Mouse (Mus musculus) gastrocnemius, postnatal 25 days (tissue): ENCODE results near the gene Brd3os. TPM values are rescaled to one million over a fixed set of nuclear protein-coding genes. Genes with fewer than 3 reads are reported as not detected.

Source experiments
- DNase-seq: peaks from one replicate; pipeline ENCODE4 v3.0.0; 2022
- long read RNA-seq, 2 experiments: library from polyadenylated mRNA; stranded (forward); transcript quantifications; one replicate each; pipeline ENCODE4 v2.0.0; 2021
- total RNA-seq, 2 experiments: library from RNA; stranded (reverse); gene quantifications; 1 replicate in 1 of 2; 2 replicates in 1 of 2; pipeline ENCODE4 v1.2.3; 2021

The Brd3os gene
- total RNA-seq = 1 to 10 TPM in 1 of 2 experiments, under 1 TPM in 1; 0.74 to 1.3 TPM
- long read RNA-seq, experiment 1, partial matches to known transcripts = 0 of 2 reads
- long read RNA-seq, experiment 1, other reads (novel, unspliced or antisense) = 2 of 2 reads
- long read RNA-seq, experiment 2 = 0 reads

- peak; percentile 93 for DNase-seq
Measured at GRCm38 (mm10) chr2:27441767-27442707, at the start of gene Brd3os. Gene Brd3os, plus strand, starts transcription at chr2:27442324.

GRCm38 (mm10) chr2:27394158-27394832, 47.8 kb upstream of the Brd3os start:
- no peak for DNase-seq

GRCm38 (mm10) chr2:27396656-27397440, 45.3 kb upstream of the Brd3os start:
- DNase-seq = no peak

DNA sequence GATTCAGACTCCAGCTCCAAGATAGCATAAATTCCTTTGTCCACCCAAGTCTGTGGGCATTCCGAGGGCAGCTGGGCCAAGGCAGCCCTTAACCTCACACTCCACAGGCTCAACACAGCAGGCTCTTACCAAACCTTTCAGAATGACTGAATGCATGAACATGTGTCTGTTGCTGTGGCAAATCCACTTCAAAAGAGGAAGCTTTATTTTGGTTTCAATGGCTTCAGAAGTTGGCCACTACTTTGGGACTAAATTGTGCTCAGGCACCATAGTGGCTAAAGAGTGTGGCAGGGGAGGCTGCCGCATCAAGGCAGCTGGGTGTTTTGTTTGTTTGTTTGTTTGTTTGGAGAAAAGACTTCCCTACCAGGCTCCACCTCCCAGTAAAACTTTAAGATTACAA, 42.0 kb upstream of the Brd3os start:
- no peak for DNase-seq

GRCm38 (mm10) chr2:27401544-27401943, 40.6 kb upstream of the Brd3os start:
- DNase-seq = no peak

DNA sequence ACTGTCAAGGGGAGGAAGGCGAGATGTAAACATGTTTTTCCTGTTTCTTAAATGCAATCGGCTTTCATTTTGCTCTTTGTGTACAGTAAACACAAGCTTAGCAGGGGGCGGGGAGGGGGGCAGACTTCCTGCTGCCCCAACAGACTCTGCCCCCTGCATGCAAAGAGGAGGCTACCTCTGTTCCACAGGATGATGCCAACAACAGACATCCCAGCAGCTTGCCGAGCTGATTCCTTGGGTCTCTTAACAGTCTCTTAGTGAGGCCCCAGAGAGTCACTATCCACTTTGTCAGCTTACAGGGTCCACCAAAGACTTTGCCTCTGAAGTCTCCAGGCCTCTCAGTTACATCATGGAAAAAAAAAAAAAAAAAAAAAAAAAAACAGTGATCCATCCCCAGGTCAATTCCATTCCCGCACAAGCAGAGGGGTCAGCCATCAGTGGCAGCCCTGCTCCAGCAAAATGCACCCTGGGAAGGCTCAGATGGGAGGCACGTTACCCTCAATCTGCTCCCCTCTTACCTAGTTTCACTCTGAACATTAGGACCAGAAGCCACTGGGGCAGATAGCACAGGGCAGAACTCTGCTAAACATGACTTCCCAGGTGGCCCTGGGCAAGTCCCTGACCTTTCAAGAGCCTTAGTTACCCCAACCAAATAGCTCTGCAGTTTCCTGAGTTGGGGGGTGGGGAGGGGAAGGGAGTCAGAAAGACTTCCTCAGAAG, 37.6 kb upstream of the Brd3os start:
- no peak for DNase-seq

DNA sequence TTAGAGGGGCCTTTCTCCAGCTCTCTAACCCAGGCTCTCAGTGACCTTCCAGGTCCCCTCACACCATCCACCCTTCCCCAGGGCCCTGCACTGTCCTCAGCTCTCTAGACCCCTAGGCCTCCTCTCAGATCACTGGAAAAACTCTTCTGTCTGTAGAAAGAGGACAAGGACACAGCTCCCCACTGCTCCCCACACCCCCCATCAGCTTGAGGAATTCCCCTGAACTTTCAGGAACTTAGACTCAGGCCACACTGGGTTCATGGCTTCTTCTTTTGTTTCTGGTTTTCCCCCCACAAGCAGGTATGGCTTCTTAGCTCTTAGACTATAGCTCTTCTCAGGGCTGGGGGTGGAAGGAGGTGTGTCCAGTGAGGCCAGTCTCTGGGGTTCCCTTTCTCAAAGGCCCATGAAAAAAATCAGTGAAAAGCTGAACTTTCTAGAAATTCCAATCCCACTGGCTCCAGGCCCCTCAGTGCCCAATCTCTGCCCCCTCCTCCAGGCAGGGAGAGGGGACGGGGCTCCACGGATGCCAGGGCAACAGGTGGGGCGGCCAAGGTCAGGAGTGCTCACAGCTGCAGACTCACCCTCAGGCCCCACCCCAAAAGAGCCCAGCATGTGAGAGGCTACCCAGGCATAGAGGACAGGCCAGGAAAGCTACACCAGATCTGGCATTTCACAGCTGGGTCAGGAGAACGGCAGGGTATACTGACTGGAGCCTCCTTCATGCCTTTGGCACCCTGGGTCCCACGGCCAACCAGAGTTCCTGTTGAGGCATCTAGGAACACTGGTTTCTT, 36.8 kb upstream of the Brd3os start:
- DNase-seq = no peak

DNA sequence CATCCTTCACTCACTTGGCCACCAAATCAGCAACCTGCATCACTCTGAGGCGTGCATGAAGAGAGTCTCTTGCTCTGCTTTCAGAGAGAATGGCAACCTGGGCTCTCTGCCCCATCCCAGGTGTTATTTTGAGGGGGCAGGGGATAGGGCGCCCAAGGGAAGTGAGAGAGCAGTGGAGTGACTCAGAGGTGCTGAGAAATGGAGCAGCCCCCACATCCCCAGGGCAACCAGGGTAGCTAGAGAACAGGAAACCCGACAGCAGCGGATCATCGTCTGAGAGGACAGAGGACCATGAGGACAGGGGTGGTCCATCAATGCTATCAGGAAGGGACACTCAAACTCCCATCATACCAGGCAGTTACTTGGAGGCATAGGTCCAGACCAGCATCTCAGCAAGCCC, 35.2 kb upstream of the Brd3os start:
- DNase-seq = no peak

- DNase-seq = no peak
Measured at GRCm38 (mm10) chr2:27408194-27408593, 33.9 kb upstream of the Brd3os start.

GRCm38 (mm10) chr2:27410518-27411140, 31.5 kb upstream of the Brd3os start:
- DNase-seq = no peak

DNA sequence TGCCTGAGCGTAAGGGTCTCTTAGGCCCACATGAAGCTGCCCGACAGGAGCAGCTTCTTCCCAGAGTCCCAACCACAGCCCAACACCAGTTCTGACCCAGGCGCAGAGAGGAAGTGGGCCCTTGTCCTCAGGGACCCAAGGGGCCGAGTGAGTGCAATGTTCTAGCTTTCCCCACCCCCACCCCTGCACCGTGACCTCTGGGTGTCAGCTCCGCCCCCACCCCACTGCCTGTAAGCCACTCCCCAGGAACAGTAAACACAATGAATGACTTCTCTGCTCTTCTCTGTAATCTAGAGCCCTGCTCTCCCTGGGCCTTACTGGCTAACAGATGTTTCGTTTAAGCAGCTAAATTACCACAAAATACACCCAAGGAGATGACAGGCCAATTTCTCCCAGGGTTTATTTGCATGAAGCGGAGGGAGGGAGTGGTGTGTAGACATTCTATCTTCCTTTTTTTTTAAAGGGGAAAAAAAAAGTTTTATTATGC, 30.4 kb upstream of the Brd3os start:
- DNase-seq = peak; percentile 42

- DNase-seq = no peak
Measured at GRCm38 (mm10) chr2:27412245-27412800, 29.8 kb upstream of the Brd3os start.

GRCm38 (mm10) chr2:27413582-27413935, 28.6 kb upstream of the Brd3os start:
- DNase-seq = no peak

GRCm38 (mm10) chr2:27413936-27414657, 28.0 kb upstream of the Brd3os start:
- DNase-seq = no peak

GRCm38 (mm10) chr2:27415060-27415783, 26.9 kb upstream of the Brd3os start:
- no peak for DNase-seq

GRCm38 (mm10) chr2:27416425-27416824, 25.7 kb upstream of the Brd3os start:
- DNase-seq = peak; percentile 46

DNA sequence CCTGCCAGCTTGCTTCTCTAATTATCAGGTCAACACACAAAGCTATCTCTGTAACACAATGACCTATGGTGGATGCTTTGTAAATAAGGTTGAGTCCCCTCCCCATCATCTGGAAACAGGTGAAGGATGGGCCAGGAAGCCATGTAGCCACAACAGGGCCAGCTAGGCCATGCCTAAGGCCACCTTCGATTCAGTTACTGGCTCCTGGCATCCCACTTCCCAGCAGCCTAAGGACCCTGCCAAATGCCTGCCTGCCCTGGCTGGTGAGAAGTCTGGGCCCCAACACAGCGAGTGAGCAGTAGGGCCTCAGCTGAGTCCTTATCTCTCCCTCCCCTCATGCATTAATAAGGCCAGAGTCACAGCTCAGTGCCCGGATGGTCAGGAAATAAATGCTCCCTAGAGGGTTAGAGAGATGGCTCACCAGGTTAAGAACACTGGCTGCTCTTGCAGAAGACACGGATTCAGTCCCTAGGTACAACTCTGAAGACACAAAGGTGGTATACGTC, 24.4 kb upstream of the Brd3os start:
- no peak for DNase-seq

GRCm38 (mm10) chr2:27418577-27419070, 23.5 kb upstream of the Brd3os start:
- no peak for DNase-seq
